Mouse (Mus musculus) urinary bladder, postnatal 36 days (tissue): Measurements from ENCODE around the gene Zfp157.
"Not testable (repeated sequence)": the region's sequence is repeated elsewhere in the genome, so short reads cannot be mapped to it uniquely, and the experiment has no call there.

ENCODE experiments used
- DNase-seq, 2 experiments: peaks; one replicate each; pipeline ENCODE4 v3.0.0; 2022; ENCODE audit warnings: low spot score in 2 of 2, mixed read lengths in 1 of 2

Zfp157 gene

DNA sequence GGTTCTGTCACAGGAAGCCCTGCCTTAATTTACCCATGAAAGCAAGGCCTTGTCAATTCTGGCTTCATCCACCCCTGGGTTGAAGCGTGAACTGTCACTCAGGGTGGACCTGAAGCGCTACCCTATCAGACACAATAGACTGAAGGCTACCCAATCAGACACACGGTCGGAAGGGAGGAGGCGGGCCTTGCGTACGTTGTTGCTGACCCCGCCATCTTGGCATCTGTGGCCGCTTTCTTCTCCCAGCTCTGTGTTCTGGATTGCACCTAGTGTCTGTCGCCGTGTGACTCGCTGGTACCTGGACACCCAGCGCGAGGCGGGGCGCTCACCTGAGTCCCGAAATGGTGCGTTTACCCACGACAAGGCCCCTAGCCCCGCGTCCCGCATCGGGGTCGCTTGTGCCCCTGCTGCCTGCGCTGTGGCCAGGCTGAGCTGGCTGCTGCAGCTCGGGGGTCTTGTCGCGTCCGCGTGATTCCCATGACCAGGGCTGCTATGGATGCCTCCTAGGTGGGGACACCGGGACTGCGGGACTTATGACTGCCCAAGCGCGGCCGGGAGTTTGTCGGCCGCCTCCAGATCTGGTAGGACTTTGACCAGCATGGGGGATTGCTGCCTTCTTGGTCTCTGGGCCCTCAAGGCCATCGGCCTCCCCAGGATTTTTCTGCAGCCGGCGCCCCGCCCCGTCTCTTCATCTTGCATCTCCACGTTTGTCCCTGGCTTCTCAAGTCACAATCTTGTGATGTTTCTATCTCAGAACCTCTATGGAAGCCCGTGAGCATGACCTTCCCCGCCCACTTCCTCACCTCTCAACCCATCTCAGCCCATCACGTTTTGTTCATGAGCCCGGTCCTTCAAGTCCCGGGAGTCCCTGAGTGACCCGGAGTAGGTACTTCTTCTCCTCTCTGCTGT is at the start of gene Zfp157:
TSS of gene Zfp157 (plus strand) at position 183 of the 909 bp plus-strand sequence.
- peak; percentile 79 to 89 for DNase-seq

DNA sequence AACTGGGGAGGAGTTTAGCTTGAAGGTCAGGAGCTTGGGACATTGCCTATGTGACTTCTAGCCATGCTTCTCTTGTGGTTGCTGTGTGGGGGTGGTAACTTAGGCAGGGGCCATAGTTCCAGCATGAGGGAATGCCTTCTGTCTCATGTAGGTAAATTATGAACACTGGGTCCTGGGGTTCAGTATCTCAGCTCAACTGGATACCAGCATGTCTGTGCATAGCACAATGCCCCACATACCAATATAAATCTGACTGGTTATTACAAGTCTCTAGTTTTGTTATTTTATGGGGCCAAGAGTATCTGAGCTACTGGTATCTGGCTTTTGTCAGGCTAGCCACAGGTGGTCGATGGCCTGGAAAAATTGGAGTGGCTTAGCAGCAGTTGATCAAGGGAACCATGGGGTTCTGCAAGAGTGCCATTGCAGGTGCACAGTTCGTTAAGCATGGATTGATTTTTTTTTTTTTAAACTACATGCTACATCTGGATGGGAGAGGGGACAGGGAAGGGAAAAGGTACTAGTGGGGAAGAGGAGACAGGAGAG is 43.4 kb upstream of the Zfp157 start:
- DNase-seq: no peak

DNA sequence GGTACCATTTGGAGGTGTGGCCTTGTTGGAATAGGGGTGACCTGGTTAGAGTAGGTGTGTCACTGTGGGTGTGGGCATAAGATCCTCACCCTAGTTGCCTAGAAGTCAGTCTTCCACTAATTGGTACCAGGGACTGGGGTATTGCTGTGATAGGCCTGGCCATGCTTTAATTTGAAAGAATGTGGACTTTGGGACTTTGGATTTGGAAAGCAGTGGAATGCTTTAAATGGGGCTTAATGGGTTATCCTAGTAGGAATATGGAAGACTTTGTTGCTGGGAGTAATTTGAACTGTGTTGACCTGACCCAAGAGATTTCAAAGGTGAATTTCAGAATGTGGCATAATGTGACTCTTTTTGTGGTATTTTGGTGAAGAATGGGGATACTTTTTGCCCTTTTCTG is 40.8 kb upstream of the Zfp157 start:
- not testable (repeated sequence) for DNase-seq

DNA sequence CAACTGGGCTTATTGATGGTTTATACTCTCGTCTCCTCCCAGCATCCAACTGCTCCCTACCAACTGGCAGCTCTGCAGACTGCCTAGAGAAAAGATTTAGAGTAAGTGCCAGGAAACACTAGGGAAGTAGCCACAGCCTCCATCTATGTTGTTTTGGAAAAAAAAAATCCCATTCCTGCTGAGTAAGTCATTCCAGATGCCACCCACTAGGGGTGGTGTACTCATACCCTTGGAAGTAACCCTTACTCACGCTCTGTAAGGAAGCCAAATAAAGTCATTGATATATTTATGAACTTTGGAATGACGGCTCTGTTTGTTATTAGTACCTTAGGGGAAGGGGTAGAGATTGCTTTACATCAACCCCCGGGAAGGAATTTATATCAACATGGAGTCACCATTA is 17.1 kb downstream of the Zfp157 start:
- DNase-seq: no peak

DNA sequence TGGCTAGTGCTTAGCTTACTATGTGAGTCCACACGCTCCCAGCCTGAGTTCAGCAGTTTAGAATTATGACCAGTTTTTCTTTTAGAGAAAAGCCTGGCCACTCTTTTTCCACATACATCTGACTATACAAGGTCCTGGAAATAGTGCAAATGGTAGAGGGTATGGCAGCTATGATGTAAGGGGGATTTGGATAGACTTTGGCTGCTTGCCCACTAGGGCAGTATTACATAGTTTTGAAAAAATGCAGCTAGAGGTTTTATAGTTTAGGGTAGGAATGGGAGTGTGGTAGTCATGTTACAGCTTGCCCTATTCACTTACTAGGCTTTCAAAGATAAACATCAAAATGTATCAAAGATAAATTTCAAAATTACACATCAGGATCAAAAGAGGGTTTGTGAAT is 17.8 kb downstream of the Zfp157 start:
- DNase-seq: no peak

DNA sequence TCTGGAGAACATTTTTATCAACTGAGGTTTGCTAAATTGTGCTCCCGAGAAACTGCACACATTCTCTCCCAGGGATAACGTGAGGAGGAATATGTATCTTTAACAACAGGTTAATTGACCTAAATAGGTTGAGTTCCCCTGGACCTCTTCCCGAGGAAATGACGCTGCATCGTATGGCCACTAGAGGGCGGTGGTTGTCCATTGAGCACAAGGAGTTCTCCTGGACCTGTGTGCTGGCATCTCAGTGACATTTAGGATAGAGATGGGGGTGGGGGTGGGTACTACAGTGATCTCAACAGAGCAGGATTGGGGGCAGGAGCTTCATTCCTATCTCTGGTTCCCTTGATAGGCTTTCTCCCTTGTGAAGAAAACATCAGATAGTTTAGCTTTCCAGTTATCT is 32.3 kb downstream of the Zfp157 start:
- DNase-seq: peak; percentile 10 to 42

DNA sequence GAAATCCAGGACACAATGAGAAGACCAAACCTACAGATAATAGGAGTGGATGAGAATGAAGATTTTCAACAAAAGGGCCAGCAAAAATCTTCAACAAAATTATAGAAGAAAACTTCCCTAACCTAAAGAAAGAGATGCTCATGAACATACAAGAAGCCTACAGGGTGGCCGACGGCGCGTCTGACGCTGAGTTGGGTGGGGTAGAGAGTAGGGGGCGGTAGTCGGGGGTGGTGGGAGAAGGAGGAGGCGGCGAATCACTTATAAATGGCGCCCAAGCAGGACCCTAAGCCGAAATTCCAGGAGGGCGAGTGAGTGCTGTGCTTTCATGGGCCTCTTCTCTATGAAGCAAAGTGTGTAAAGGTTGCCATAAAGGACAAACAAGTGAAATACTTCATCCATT is 63.3 kb downstream of the Zfp157 start:
- not testable (repeated sequence) for DNase-seq
